Mouse (Mus musculus): ENCODE measurements around the gene Sec24a.

Sec24a gene

GRCm38 (mm10) chr11:51649111-51649888 is 114.1 kb downstream of the Sec24a start:
- DNase-seq (ENCODE audit: low read depth) = no peak

DNA sequence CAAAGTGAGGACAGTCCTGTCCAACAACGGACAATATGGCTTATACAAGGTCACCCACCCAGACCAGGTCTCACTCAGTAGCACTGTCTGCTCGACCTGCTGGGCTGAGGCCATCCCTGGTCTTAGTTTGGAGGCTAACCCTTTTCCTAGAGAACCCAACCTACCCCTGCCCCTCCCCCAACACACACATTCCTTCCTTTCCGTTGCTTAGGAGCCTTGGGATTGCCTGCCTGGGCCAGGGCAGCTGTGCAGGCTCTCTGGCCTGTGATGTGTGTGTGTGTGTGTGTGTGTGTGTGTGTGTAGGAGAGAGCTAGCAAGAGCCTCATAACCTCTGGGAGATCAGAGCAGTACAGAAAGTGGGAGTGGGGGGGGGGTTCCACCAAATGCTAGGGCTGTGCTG is 114.9 kb downstream of the Sec24a start:
- DNase-seq (ENCODE audit: low read depth) = peak; percentile 26

GRCm38 (mm10) chr11:51646751-51647667 is 116.4 kb downstream of the Sec24a start:
- DNase-seq (ENCODE audit: low read depth) = no peak

DNA sequence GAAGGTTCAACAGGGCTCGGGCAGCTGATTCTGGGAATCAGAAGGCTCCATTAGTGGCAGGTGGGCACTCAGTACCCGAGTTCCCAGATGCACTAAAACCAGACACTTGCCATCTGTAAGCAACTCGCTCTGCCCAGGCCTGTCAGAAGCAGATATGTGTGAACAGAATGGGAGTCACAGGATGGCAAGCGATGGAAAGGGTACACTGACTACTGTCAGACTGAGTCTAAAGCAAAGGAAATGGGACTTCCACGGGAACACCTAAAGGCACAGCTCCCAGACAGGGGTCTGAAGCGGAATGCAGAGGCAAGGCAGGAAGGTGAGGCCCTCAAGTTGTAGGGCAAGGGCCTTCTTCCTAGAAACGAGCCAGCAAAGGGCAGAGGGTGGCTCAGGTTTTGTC is 117.2 kb downstream of the Sec24a start:
- DNase-seq (ENCODE audit: low read depth) = no peak

DNA sequence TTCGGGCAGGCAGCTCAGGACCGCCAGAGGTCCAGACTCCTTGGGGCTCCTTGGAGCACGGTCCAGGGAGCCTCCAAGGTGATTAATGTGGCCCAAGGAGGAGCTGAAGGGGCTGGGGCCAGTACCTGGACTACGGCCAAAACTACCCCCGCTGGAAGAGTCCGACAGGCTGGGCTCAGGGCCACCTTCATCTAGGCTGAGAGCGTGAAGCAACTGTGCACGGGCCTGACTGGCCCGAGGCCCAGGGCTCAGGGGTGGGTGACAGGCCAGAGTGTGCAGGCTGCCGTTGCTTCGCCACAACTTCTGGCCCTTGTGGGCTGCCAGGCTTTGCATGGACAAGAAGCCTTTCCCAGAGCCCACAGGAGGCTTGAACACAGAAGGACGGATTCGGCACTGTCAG is 118.1 kb downstream of the Sec24a start:
- DNase-seq (ENCODE audit: low read depth) = peak; percentile 17

DNA sequence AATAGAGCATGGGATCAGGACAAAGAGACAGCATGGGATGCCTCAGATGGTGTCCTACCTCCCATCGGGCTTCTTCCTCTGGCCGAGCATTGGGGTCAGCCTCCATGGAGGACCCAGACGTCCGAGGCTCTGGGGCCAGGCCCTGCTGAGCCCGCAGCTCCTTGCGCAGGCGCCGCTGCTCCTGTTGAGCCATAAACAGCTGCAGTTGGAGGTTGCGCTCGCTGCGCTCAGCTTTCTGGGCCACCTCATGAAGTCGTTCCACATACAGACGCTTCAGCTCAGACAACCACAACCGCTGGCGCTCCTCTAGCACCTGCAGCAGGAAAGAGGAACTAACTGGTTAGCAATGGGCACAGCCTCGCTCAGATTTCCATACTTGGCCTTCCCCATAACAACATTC is 119.2 kb downstream of the Sec24a start:
- DNase-seq (ENCODE audit: low read depth) = no peak

DNA sequence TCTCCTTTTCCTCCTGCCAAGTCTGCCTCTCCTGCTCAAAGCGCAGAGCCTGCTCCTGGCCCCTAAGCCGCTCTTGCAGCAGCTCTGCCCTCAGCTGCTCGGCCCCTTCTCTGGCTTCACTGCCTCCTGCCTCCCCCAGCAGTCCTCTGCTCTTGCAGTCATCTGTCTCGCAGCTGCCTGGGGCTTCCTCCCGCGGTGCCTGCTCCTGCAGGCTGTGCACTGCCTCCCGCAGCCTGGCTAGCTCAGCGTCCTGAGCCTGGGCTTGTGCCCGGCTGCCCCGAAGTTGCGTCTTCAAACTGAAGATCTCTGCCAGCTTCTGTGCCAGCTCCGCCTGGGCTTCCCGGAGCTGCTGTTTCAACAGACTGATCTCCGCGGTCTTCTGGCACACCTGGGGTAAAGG is 119.7 kb downstream of the Sec24a start:
- no peak for DNase-seq (ENCODE audit: low read depth)

DNA sequence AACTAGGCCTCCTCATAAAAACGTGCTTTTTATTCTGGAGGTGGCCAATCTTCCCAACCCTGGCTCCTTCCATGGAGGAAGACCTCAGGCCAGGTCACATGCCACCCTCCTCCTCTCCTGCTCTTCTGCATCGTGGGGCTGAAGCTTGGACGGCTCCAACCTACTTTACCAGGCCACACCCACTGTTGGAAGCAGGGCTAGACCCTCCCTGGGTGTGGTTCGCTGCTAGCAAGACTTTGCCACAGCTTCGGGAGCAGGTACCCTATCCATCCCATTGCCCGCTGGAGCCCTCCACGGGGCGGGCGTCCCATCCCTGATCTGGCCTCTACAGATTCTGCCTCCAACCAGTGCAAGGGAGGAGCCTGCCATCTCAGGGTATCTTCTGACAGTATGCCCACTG is 120.2 kb downstream of the Sec24a start:
- no peak for DNase-seq (ENCODE audit: low read depth)

All from NIH3T3 (cell line).